Mouse (Mus musculus) ES-Bruce4 (cell line): ENCODE measurements around the gene Tedc1.

Experiments used
- CTCF ChIP-seq: IDR thresholded peaks from one replicate; pipeline ENCODE4 v1.8.1; 2011; ENCODE audit warnings: low read depth, low read length
- EP300 ChIP-seq: IDR thresholded peaks from 2 replicates; pipeline ENCODE4 v1.6.1; 2011; ENCODE audit warnings: low read depth, low read length; ENCODE audit not compliant: insufficient read depth
- POLR2A ChIP-seq: IDR thresholded peaks from one replicate; pipeline ENCODE4 v1.8.1; 2011; ENCODE audit warnings: low read length; ENCODE audit not compliant: insufficient read depth

- TF ChIP-seq POLR2A (no peak), CTCF (no peak), EP300 (no peak)
These were observed 30.8 kb downstream of the Tedc1 start for GRCm38 (mm10) chr12:113187011-113187375.
